Mouse (Mus musculus) neural tube, embryonic 14.5 days (tissue): ENCODE data around the gene Rabgap1l. TPM values are rescaled to one million over a fixed set of nuclear protein-coding genes. Genes with fewer than 3 reads are reported as not detected.
A peak's percentile ranks its signal among the peaks of the same experiment; 100 is the strongest.

Experiments used
- ATAC-seq: fragments of 200-750 bp; cut with Nextera tagmentation; 2 replicates; pipeline ENCODE4 v1.8.0; 2017; ENCODE audit warnings: low read depth, mild to moderate bottlenecking, moderate TSS enrichment, moderate library complexity
- H3K27ac ChIP-seq: fragments of 300-500 bp; sonication (generic); 2 replicates; pipeline ENCODE4 v1.5.1; 2014; ENCODE audit warnings: low read depth, mild to moderate bottlenecking, control low read depth, low read length, moderate library complexity, mixed read lengths
- H3K27me3 ChIP-seq: fragments of 300-500 bp; sonication (generic); 2 replicates; pipeline ENCODE4 v1.6.1; 2014; ENCODE audit warnings: low read length; ENCODE audit not compliant: control insufficient read depth, insufficient read depth
- H3K36me3 ChIP-seq: fragments of 300-500 bp; sonication (generic); 2 replicates; pipeline ENCODE4 v1.6.1; 2014; ENCODE audit warnings: low read length, mixed read lengths; ENCODE audit not compliant: control insufficient read depth, insufficient read depth
- H3K4me1 ChIP-seq: fragments of 300-500 bp; sonication (generic); 2 replicates; pipeline ENCODE4 v1.6.1; 2014; ENCODE audit warnings: low read length; ENCODE audit not compliant: control insufficient read depth, insufficient read depth
- H3K4me2 ChIP-seq: fragments of 300-500 bp; sonication (generic); 2 replicates; pipeline ENCODE4 v1.6.1; 2014; ENCODE audit warnings: mild to moderate bottlenecking, low read depth, low read length, control low read depth
- H3K4me3 ChIP-seq: fragments of 300-500 bp; sonication (generic); 2 replicates; pipeline ENCODE4 v1.5.1; 2014; ENCODE audit warnings: low read depth, low read length, control low read depth, mixed read lengths
- H3K9ac ChIP-seq: fragments of 300-500 bp; sonication (generic); replicated peaks from 2 replicates; pipeline ENCODE4 v1.6.1; 2014; ENCODE audit warnings: low read depth, mild to moderate bottlenecking, control low read depth, low read length, mixed read lengths
- H3K9me3 ChIP-seq: fragments of 300-500 bp; sonication (generic); 2 replicates; pipeline ENCODE4 v1.6.1; 2016; ENCODE audit warnings: low read length; ENCODE audit not compliant: control insufficient read depth
- WGBS: fragments of 180-500 bp; shearing (Covaris S2); extraction: QIAGEN DNeasy Blood & Tissue Kit; methylation state at CpG from one replicate; pipeline ENCODE4 v1.1.7; 2014; 5-methylcytosine and 5-hydroxymethylcytosine counted together
- polyA plus RNA-seq: library from polyadenylated mRNA; unstranded; fragments of >200 nt; fragmentation: Nextera tagmentation; extraction: Ambion mirVana; gene quantifications from 2 replicates; pipeline ENCODE4 v1.2.1, GENCODE M21; 2014

Rabgap1l gene
- polyA plus RNA-seq, 1 experiment from 2014 or later = 61.3 TPM

DNA sequence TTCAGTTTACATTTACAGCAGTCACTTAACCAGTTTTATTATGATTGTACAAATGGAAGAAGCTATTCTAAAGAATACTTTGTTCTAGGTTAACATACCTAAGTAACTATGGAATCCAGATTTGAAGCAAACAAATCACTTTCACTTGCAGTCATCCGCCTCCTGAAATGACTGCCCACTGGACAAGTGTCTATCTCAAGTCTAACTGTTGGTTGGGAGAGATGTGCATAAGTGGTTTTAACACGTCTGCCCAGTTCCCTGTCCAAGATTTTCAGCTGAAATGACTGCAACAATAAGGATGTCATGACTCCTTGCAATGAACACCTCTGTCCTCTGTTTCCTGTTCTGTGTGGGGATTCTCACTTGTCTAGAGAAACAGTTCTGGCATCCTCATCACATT lies 27.4 kb downstream of the Rabgap1l start:
- WGBS = 91% methylated on average over 2 of the region's 2 CpGs
- Histone ChIP-seq H3K9ac (no peak overlapping the region), H3K27ac (no peak overlapping the region), H3K27me3 (no peaks in the 10 kb centered on the region), H3K4me3 (no peak overlapping the region), H3K9me3 (no peaks in the 10 kb centered on the region), H3K36me3 (no peaks in the 10 kb centered on the region), H3K4me1 (no peaks in the 10 kb centered on the region), H3K4me2 (no peak overlapping the region)
- no peak for ATAC-seq

DNA sequence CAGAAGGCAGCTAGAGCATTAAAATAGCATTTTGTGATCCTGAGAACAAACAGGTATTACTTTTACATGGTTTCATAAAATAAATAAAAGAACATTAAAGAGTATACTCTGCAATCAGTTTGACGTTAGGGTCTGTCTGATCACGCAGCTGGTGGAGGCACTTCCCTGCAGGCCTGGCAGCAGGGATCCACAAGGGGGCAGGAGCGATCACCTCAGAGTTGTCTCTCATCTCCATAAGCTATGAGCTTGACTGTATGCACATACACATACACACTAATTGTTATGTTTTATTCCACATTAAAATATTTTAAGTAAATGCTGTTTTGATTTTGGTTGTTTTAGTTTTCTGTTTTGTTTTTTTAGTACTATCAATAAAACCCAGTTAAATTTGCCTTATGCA lies 34.8 kb downstream of the Rabgap1l start:
- WGBS = 16% methylated on average over 3 of the region's 3 CpGs
- ATAC-seq = peak; percentile 73; the same call in 1 of the 2 replicates
- Histone ChIP-seq H3K9me3 (no peaks in the 10 kb centered on the region), H3K9ac (no peak overlapping the region), H3K36me3 (no peaks in the 10 kb centered on the region), H3K27ac (no peak overlapping the region), H3K4me2 (no peak overlapping the region), H3K4me3 (no peak overlapping the region), H3K27me3 (no peaks in the 10 kb centered on the region), H3K4me1 (no peaks in the 10 kb centered on the region)

DNA sequence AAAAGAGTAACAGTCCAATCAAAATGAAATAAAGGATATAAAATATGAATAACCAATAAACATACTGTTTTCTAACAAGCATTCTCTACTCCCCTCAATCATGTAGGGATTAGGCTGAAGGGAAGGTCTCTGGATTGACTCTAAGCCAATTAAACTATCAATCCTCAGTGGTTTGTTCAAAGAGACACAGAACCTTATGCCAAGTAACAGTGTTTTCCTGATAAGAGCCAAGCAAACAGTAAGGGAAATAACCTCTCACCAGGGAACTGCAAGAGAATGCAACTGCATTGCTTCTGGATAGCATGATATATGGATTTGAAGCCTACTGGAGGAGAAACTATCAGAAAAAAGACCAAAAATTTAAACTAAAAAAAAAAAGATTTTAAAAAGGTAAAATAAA lies 37.7 kb downstream of the Rabgap1l start:
- H3K36me3 ChIP-seq = no peaks in the 10 kb centered on the region
- no peaks in the 10 kb centered on the region for H3K9me3 ChIP-seq
- H3K4me3 ChIP-seq = no peak overlapping the region
- ATAC-seq = no peak
- H3K4me1 ChIP-seq = no peaks in the 10 kb centered on the region
- no peak overlapping the region for H3K4me2 ChIP-seq
- no peak overlapping the region for H3K9ac ChIP-seq
- no peaks in the 10 kb centered on the region for H3K27me3 ChIP-seq
- no peak overlapping the region for H3K27ac ChIP-seq

DNA sequence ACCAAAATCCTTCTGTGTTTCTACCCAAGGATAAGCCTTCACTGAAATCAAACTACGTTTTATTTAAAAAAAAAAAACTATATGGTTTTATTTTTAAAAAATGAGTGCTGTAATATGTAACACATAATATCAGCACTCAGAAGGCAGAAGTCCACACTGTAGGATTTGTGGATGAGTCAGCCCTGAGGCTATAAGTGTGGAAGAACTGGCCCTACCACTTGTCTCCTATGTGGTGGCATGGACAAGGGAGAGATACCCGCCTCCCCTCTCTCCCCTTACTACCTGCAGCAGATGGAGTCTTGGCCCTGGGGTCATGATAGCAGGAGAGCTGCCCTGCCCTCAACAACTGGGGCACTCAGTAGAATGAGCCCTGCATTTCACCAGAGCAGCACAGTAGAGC lies 42.4 kb downstream of the Rabgap1l start:
- no peak overlapping the region for H3K4me3 ChIP-seq
- no peak for ATAC-seq
- no peak overlapping the region for H3K4me2 ChIP-seq
- H3K27me3 ChIP-seq = no peaks in the 10 kb centered on the region
- H3K4me1 ChIP-seq = no peaks in the 10 kb centered on the region
- no peaks in the 10 kb centered on the region for H3K36me3 ChIP-seq
- H3K9me3 ChIP-seq = no peaks in the 10 kb centered on the region
- WGBS = 89% methylated on average over 2 of the region's 2 CpGs
- no peak overlapping the region for H3K9ac ChIP-seq
- H3K27ac ChIP-seq = no peak overlapping the region

DNA sequence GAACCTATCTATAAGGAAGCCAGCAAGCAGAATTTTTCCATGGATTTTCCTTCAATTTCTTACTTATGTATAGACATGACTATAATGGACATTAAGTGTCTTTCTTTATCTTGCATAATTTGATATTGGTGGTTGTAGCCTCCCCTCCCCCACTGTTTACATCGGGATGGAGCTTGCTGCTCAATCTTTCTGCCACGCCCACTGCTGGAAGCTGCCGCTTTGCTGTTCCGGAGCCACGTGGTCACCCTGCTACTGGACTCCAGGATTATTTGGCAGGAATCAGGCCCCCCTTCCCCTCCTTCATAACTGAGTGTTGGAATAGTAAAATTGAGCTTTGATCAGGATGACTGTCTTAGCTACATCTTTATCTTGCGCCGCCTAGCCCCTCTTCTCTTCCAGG lies 46.2 kb downstream of the Rabgap1l start:
- Histone ChIP-seq H3K4me1 (no peaks in the 10 kb centered on the region), H3K27ac (no peak overlapping the region), H3K27me3 (no peaks in the 10 kb centered on the region), H3K4me3 (no peak overlapping the region), H3K9ac (no peak overlapping the region), H3K4me2 (no peak overlapping the region), H3K36me3 (no peaks in the 10 kb centered on the region), H3K9me3 (no peaks in the 10 kb centered on the region)
- 35% methylated on average over 7 of the region's 7 CpGs for WGBS
- ATAC-seq = no peak

DNA sequence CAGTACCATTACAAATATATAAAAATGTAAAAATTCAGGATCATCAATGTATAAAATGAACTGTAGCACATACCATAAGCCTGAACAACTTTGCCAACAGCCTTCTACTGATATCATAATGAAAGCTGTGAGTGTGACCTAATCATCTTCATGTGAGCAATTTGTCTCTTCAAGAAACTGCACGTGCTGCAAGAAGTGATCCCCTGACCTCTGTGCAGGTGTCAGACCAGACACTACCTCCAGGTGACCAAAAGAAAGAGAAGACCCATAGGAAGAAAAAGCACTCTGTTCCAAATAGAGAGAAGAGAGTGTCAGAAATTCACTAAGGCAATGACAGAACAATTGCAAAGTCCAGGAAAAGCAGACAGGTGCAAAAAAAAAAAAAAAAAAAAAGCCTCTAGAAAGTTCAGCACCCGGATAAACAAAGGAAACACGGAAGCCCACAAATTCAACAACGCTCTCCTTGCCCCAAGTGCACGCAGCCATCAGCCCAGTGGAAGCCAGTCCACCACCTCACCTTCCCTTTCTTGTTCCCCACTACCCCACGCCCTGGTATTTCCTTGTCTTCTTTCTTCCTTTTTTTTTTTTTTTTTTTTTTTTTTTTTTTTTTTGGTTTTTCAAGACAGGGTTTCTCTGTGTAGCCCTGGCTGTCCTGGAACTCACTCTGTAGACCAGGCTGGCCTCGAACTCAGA lies 47.6 kb downstream of the Rabgap1l start:
- H3K27ac ChIP-seq = no peak overlapping the region
- no peak for ATAC-seq
- no peaks in the 10 kb centered on the region for H3K4me1 ChIP-seq
- 89% methylated on average over 7 of the region's 7 CpGs for WGBS
- no peaks in the 10 kb centered on the region for H3K27me3 ChIP-seq
- no peak overlapping the region for H3K4me3 ChIP-seq
- no peaks in the 10 kb centered on the region for H3K36me3 ChIP-seq
- no peaks in the 10 kb centered on the region for H3K9me3 ChIP-seq
- no peak overlapping the region for H3K4me2 ChIP-seq
- no peak overlapping the region for H3K9ac ChIP-seq

DNA sequence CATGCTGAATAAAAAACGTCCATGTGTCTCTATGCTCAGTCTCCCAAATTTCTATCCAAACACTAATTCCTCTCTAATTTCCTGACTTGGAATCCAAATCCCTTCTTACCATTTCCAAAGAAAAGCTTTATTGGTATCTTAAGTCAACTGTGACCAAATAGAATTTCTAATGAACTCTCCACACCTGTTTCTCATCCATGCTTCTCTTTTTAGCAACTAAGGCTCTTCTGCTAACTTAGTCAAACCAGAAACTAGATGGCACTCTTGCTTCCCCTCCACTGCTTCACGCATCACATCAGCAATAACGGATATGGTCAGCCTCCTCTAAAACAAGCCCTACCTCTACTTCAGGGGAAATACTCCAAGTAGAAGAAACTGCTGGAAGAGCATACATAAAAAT lies 49.0 kb downstream of the Rabgap1l start:
- H3K4me3 ChIP-seq = no peak overlapping the region
- no peak for ATAC-seq
- H3K27me3 ChIP-seq = no peaks in the 10 kb centered on the region
- H3K9ac ChIP-seq = no peak overlapping the region
- H3K27ac ChIP-seq = no peak overlapping the region
- H3K4me2 ChIP-seq = no peak overlapping the region
- no peaks in the 10 kb centered on the region for H3K9me3 ChIP-seq
- WGBS = 52% methylated on average over 3 of the region's 3 CpGs
- no peaks in the 10 kb centered on the region for H3K36me3 ChIP-seq
- H3K4me1 ChIP-seq = no peaks in the 10 kb centered on the region

DNA sequence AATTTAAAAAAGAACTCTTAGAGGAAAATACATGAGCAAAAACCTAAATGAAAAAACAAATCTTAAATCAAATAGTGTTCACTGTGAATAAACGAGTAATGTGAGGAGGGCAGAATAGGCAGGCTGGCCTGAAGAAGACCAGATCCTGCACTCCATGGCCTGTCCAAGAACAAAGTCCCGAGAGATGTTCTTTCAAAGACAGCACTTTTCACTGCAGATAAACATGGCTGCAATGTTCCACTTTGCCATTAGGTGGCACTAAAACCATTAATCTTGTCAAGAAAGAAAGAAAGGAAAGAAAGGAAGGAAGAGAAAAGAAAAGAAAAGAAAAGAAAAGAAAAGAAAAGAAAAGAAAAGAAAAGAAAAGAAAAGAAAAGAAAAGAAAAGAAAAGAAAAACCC lies 49.8 kb downstream of the Rabgap1l start:
- WGBS = 1% methylated on average over 2 of the region's 2 CpGs
- H3K27ac ChIP-seq = no peak overlapping the region
- H3K36me3 ChIP-seq = no peaks in the 10 kb centered on the region
- no peaks in the 10 kb centered on the region for H3K4me1 ChIP-seq
- no peak for ATAC-seq
- H3K9ac ChIP-seq = no peak overlapping the region
- no peak overlapping the region for H3K4me3 ChIP-seq
- no peaks in the 10 kb centered on the region for H3K9me3 ChIP-seq
- H3K4me2 ChIP-seq = no peak overlapping the region
- no peaks in the 10 kb centered on the region for H3K27me3 ChIP-seq

DNA sequence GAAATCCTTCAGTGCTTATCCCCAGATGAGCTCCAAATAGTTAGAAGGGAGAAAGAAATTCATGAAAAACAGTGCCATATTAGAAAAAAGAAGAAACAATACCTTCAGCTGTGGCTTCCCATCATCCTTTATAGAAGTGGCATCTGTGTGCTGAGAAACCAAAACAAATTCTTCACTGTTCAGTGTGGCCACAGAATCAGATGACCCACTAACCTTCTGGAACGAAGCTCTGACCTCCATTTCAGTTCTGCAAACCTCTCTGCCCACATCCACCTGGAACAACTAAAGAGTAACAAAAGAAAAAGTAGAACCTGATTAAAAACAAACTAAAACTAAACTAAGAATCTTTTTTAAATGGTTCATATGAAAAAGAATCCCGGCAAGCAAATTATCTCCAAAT lies 52.4 kb downstream of the Rabgap1l start:
- WGBS = 71% methylated on average over 2 of the region's 2 CpGs
- Histone ChIP-seq H3K4me2 (no peak overlapping the region), H3K4me3 (no peak overlapping the region), H3K27me3 (no peaks in the 10 kb centered on the region), H3K27ac (no peak overlapping the region), H3K4me1 (no peaks in the 10 kb centered on the region), H3K36me3 (no peaks in the 10 kb centered on the region), H3K9me3 (no peaks in the 10 kb centered on the region), H3K9ac (no peak overlapping the region)
- ATAC-seq = no peak
